Comparison of ENCODE assay signal across 19 mouse cellular contexts in genomic region chr10:84822741-84823151, GRCm38 (mm10).
DNase-seq lines count a peak whose midpoint lies in the region; ATAC-seq lines count a peak whose summit lies in the region.
"Had no signal": no experiment of that assay in that cellular context is flagged by ENCODE, and none has a peak within 500 bp of the region (broad histone marks: within the 10 kb centered on the region; RNA-seq: fewer than 3 reads in every experiment).

No protein-coding gene starts in this region.

- H3K9me3 ChIP-seq in forebrain, embryonic 12.5 days = no peaks in the 10 kb centered on the region
- H3K9me3 ChIP-seq in hindbrain, embryonic 13.5 days = no peaks in the 10 kb centered on the region
- no peaks in the 10 kb centered on the region for H3K9me3 ChIP-seq in midbrain, embryonic 14.5 days (ENCODE audit: control insufficient read depth, low read length)
- H3K9me3 ChIP-seq: heart, embryonic 12.5 days; limb, embryonic 15.5 days; stomach, embryonic 15.5 days had no signal

- peaks cover 29% of the 10 kb centered on the region for H3K4me1 ChIP-seq in forebrain, embryonic 12.5 days
- peaks cover 40% of the 10 kb centered on the region for H3K4me1 ChIP-seq in hindbrain, embryonic 13.5 days (replicated peaks)
- peaks cover 16% of the 10 kb centered on the region for H3K4me1 ChIP-seq in midbrain, embryonic 14.5 days (ENCODE audit: control insufficient read depth, insufficient read depth, low read length)
- H3K4me1 ChIP-seq: heart, embryonic 12.5 days had no signal

- peaks cover 36% of the 10 kb centered on the region for H3K27me3 ChIP-seq in forebrain, embryonic 12.5 days
- H3K27me3 ChIP-seq in hindbrain, embryonic 13.5 days = no peaks in the 10 kb centered on the region
- H3K27me3 ChIP-seq in midbrain, embryonic 14.5 days (ENCODE audit: control insufficient read depth, insufficient read depth, low read length) = no peaks in the 10 kb centered on the region
- H3K27me3 ChIP-seq: heart, embryonic 12.5 days; limb, embryonic 15.5 days; stomach, embryonic 15.5 days had no signal

- H3K4me2 ChIP-seq in forebrain, embryonic 12.5 days = peak overlapping the region; percentile 8; the same call in 1 of the 2 replicates
- H3K4me2 ChIP-seq in hindbrain, embryonic 13.5 days = 0 out of 2 replicates have a peak overlapping the region, but pooled peaks have one; percentile 11
- no peak overlapping the region for H3K4me2 ChIP-seq in midbrain, embryonic 14.5 days (ENCODE audit: low read length)
- H3K4me2 ChIP-seq: heart, embryonic 12.5 days; limb, embryonic 15.5 days; stomach, embryonic 15.5 days had no signal

- H3K27ac ChIP-seq in forebrain, embryonic 12.5 days = 0 out of 2 replicates have a peak overlapping the region, but pooled peaks have one; percentile 36
- H3K27ac ChIP-seq in hindbrain, embryonic 13.5 days = 0 out of 2 replicates have a peak overlapping the region, but pooled peaks have one; percentile 46
- no peak overlapping the region for H3K27ac ChIP-seq in midbrain, embryonic 14.5 days (replicated peaks; ENCODE audit: low read depth, low read length)
- H3K27ac ChIP-seq: limb, embryonic 15.5 days; stomach, embryonic 15.5 days had no signal

- no peaks in the 10 kb centered on the region; the same call in 1 of the 2 replicates for H3K36me3 ChIP-seq in forebrain, embryonic 12.5 days (replicated peaks)
- H3K36me3 ChIP-seq in hindbrain, embryonic 13.5 days = no peaks in the 10 kb centered on the region
- no peaks in the 10 kb centered on the region for H3K36me3 ChIP-seq in midbrain, embryonic 14.5 days (ENCODE audit: control insufficient read depth, insufficient read depth, low read length)
- H3K36me3 ChIP-seq: heart, embryonic 12.5 days; limb, embryonic 15.5 days; stomach, embryonic 15.5 days had no signal

- peak; percentile 78 for ATAC-seq in forebrain, embryonic 12.5 days (ENCODE audit: low FRiP score)
- peak; percentile 74 for ATAC-seq in hindbrain, embryonic 13.5 days (ENCODE audit: low FRiP score)
- no peak for ATAC-seq in midbrain, embryonic 14.5 days (ENCODE audit: low FRiP score, low TSS enrichment)

- H3K9ac ChIP-seq in forebrain, embryonic 12.5 days = no peak overlapping the region
- H3K9ac ChIP-seq in hindbrain, embryonic 13.5 days = no peak overlapping the region
- no peak overlapping the region; the same call in 1 of the 2 replicates for H3K9ac ChIP-seq in midbrain, embryonic 14.5 days (replicated peaks; ENCODE audit: low read length)
- H3K9ac ChIP-seq: heart, embryonic 12.5 days; limb, embryonic 15.5 days; stomach, embryonic 15.5 days had no signal

- H3K4me3 ChIP-seq in forebrain, embryonic 12.5 days (replicated peaks) = no peak overlapping the region
- no peak overlapping the region for H3K4me3 ChIP-seq in hindbrain, embryonic 13.5 days
- no peak overlapping the region for H3K4me3 ChIP-seq in midbrain, embryonic 14.5 days (replicated peaks; ENCODE audit: low read depth, low read length)
- H3K4me3 ChIP-seq: heart, embryonic 12.5 days; limb, embryonic 15.5 days; stomach, embryonic 15.5 days had no signal

- WGBS in forebrain, embryonic 12.5 days = 4% methylated on average over 9 of the region's 9 CpGs
- 11% methylated on average over 9 of the region's 9 CpGs for WGBS in hindbrain, embryonic 13.5 days
- 11% methylated on average over 9 of the region's 9 CpGs for WGBS in midbrain, embryonic 14.5 days

- DNase-seq in midbrain, embryonic 14.5 days = peak; percentile 37
- peak; percentile 60 for DNase-seq in retina, embryonic 14.5 days (ENCODE audit: low spot score)
- DNase-seq in B cell, adult 2 months = no peak
- no peak for DNase-seq in thymus, postnatal 0 days (ENCODE audit: low spot score)
- no peak for DNase-seq in urinary bladder, postnatal 10 days (ENCODE audit: low spot score)
- DNase-seq in lung, postnatal 14 days = no peak
- DNase-seq: cerebellum, adult 11-12 months; gastrocnemius, postnatal 14 days; heart, postnatal 4 days; kidney, adult 8-10 months; kidney, postnatal 4 days; lung, adult 2 months; right cerebral cortex, postnatal 4 days; thymus, postnatal 14 days had no signal

Comparison
In these comparisons a context has a peak if more than half of its experiments do, and no peak if none do; other contexts are left out.
1. DNase-seq: peak in midbrain, embryonic 14.5 days (single experiment) and retina, embryonic 14.5 days (single experiment); none in B cell, adult 2 months (0 of 2), thymus, postnatal 0 days (single experiment), urinary bladder, postnatal 10 days (single experiment) and lung, postnatal 14 days (single experiment).